Mouse (Mus musculus) heart, postnatal 0 days (tissue): ENCODE results near the gene Dnmt1. TPM values are rescaled to one million over a fixed set of nuclear protein-coding genes. Genes with fewer than 3 reads are reported as not detected.

ENCODE experiments used
- ATAC-seq: fragments of 200-750 bp; cut with Nextera tagmentation; 2 replicates; pipeline ENCODE4 v1.8.0; 2017; ENCODE audit warnings: low read depth, moderate number of reproducible peaks, moderate library complexity; ENCODE audit not compliant: insufficient read depth
- DNase-seq: peaks from one replicate; pipeline ENCODE4 v3.0.0-alpha.2; 2016; ENCODE audit warnings: low spot score
- H3K27ac ChIP-seq: fragments of 300-500 bp; sonication (generic); 2 replicates; pipeline ENCODE4 v1.5.1; 2014; ENCODE audit warnings: low read depth, mild to moderate bottlenecking
- H3K27me3 ChIP-seq: fragments of 300-500 bp; sonication (generic); 2 replicates; pipeline ENCODE4 v1.6.1; 2014; ENCODE audit warnings: low read length, mixed read lengths; ENCODE audit not compliant: control insufficient read depth, insufficient read depth
- H3K36me3 ChIP-seq: fragments of 300-500 bp; sonication (generic); replicated peaks from 2 replicates; pipeline ENCODE4 v1.6.1; 2014; ENCODE audit warnings: low read length, mixed read lengths; ENCODE audit not compliant: control insufficient read depth, insufficient read depth
- H3K4me1 ChIP-seq: fragments of 300-500 bp; sonication (generic); 2 replicates; pipeline ENCODE4 v1.6.1; 2014; ENCODE audit warnings: antibody characterized with exemption; ENCODE audit not compliant: control insufficient read depth, insufficient read depth
- H3K4me2 ChIP-seq: fragments of 300-500 bp; sonication (generic); 2 replicates; pipeline ENCODE4 v1.6.1; 2014; ENCODE audit warnings: low read depth, mild to moderate bottlenecking, low read length, moderate library complexity
- H3K4me3 ChIP-seq: fragments of 300-500 bp; sonication (generic); 2 replicates; pipeline ENCODE4 v1.5.1; 2014; ENCODE audit warnings: low read depth, low read length
- H3K9ac ChIP-seq: fragments of 300-500 bp; sonication (generic); replicated peaks from 2 replicates; pipeline ENCODE4 v1.6.1; 2014; ENCODE audit warnings: low read depth, low read length, mixed read lengths
- H3K9me3 ChIP-seq: fragments of 300-500 bp; sonication (generic); replicated peaks from 2 replicates; pipeline ENCODE4 v1.6.1; 2016; ENCODE audit warnings: low read length; ENCODE audit not compliant: control insufficient read depth
- CTCF ChIP-seq: IDR thresholded peaks from 2 replicates; pipeline ENCODE4 v1.5.1; 2016; ENCODE audit warnings: antibody characterized with exemption, control low read depth, low read depth
- EP300 ChIP-seq: IDR thresholded peaks from 2 replicates; pipeline ENCODE4 v1.6.1; 2016; ENCODE audit warnings: antibody characterized with exemption, low read depth
- WGBS: fragments of 180-500 bp; shearing (Covaris S2); extraction: QIAGEN DNeasy Blood & Tissue Kit; methylation state at CpG from one replicate; pipeline ENCODE4 v1.1.7; 2014; 5-methylcytosine and 5-hydroxymethylcytosine counted together
- polyA plus RNA-seq: library from polyadenylated mRNA; unstranded; fragments of >200 nt; fragmentation: Nextera tagmentation; extraction: Ambion mirVana; gene quantifications from 2 replicates; pipeline ENCODE4 v1.2.1, GENCODE M21; 2015
- total RNA-seq: library from RNA; depleted of rRNA; stranded (reverse); fragments of >200 nt; gene quantifications from 2 replicates; pipeline ENCODE4 v1.2.3, GENCODE M21; 2014; ENCODE audit warnings: low replicate concordance

The Dnmt1 gene
- total and polyA plus RNA-seq, 2 experiments from 2014 or later: 15.4 to 27.4 TPM

GRCm38 (mm10) chr9:20888386-20888765 lies 71.3 kb downstream of the Dnmt1 start:
- ATAC-seq (peak; percentile 34), DNase-seq (no peak)
- H3K27me3 ChIP-seq: no peaks in the 10 kb centered on the region
- H3K9me3 ChIP-seq: no peaks in the 10 kb centered on the region
- H3K4me2 ChIP-seq: peak overlapping the region; percentile 96
- peak overlapping the region; percentile 78 for H3K9ac ChIP-seq
- H3K4me3 ChIP-seq: peak overlapping the region; percentile 73
- peak overlapping the region; percentile 93 for H3K27ac ChIP-seq
- peaks cover 3% of the 10 kb centered on the region; the same call in 1 of the 2 replicates for H3K4me1 ChIP-seq
- peaks cover 38% of the 10 kb centered on the region for H3K36me3 ChIP-seq
- under 1% methylated on average over 30 of the region's 30 CpGs for WGBS
- TF ChIP-seq CTCF (no peak), EP300 (no peak)

- peak within 1 kb of the TSS; percentile 73 for H3K4me3 ChIP-seq
- no peaks in the 10 kb centered on the region for H3K27me3 ChIP-seq
- H3K4me2 ChIP-seq: peak within 1 kb of the TSS; percentile 96
- peak within 1 kb of the TSS; percentile 93 for H3K27ac ChIP-seq
- H3K9ac ChIP-seq: peak within 1 kb of the TSS; percentile 78
- peaks cover 34% of the 10 kb centered on the region for H3K36me3 ChIP-seq
- under 1% methylated on average over 43 of the region's 43 CpGs for WGBS
- TF ChIP-seq EP300 (peak; percentile 63; the same call in 1 of the 2 replicates), CTCF (no peak)
- no peaks in the 10 kb centered on the region for H3K9me3 ChIP-seq
- DNase-seq (peak; percentile 98), ATAC-seq (peak; percentile 97)
- H3K4me1 ChIP-seq: peaks cover 3% of the 10 kb centered on the region; the same call in 1 of the 2 replicates
Measured at GRCm38 (mm10) chr9:20887704-20888385, 71.8 kb downstream of the Dnmt1 start, which contains the start of gene Ppan. Ppan (plus strand) TSS chr9:20888175.

DNA sequence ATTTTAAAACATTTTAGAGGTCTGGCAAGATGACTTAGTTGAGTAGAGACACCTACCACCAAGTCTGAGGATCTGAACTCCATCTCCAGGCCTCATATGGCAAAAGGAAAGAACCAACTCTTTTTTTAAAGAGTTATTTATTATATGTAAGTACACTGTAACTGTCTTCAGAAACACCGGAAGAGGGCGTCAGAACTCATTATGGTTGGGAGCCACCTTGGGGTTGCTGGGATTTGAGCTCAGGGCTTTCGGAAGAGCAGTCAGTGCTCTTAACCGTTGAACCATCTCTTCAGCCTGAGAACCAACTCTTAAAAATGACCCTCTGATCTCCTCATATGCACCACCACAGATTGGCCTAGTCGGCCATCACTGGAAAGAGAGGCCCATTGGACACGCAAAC lies 72.5 kb downstream of the Dnmt1 start:
- peaks cover 27% of the 10 kb centered on the region for H3K36me3 ChIP-seq
- no peak overlapping the region for H3K9ac ChIP-seq
- no peaks in the 10 kb centered on the region for H3K9me3 ChIP-seq
- H3K4me1 ChIP-seq: peaks cover 3% of the 10 kb centered on the region; the same call in 1 of the 2 replicates
- no peak for ATAC-seq
- H3K4me3 ChIP-seq: no peak overlapping the region
- no peak for DNase-seq
- H3K27me3 ChIP-seq: no peaks in the 10 kb centered on the region
- peak overlapping the region; percentile 93; the same call in 1 of the 2 replicates for H3K27ac ChIP-seq
- WGBS: 89% methylated on average over 6 of the region's 6 CpGs
- H3K4me2 ChIP-seq: peak overlapping the region; percentile 96
- TF ChIP-seq EP300: no peak
- TF ChIP-seq CTCF: no peak

GRCm38 (mm10) chr9:20886563-20886962 lies 73.1 kb downstream of the Dnmt1 start:
- no peak overlapping the region for H3K4me2 ChIP-seq
- 88% methylated on average over 2 of the region's 2 CpGs for WGBS
- ATAC-seq (no peak), DNase-seq (no peak)
- H3K4me1 ChIP-seq: peaks cover 3% of the 10 kb centered on the region; the same call in 1 of the 2 replicates
- TF ChIP-seq EP300: no peak
- TF ChIP-seq CTCF: no peak
- H3K9ac ChIP-seq: no peak overlapping the region
- peaks cover 21% of the 10 kb centered on the region for H3K36me3 ChIP-seq
- no peak overlapping the region for H3K27ac ChIP-seq
- no peaks in the 10 kb centered on the region for H3K27me3 ChIP-seq
- no peaks in the 10 kb centered on the region for H3K9me3 ChIP-seq
- no peak overlapping the region for H3K4me3 ChIP-seq

GRCm38 (mm10) chr9:20879097-20879792 lies 80.4 kb downstream of the Dnmt1 start, which contains the start of gene Angptl6:
Angptl6 (minus strand) TSS chr9:20879727.
- Histone ChIP-seq H3K36me3 (no peaks in the 10 kb centered on the region), H3K27ac (peak within 1 kb of the TSS; percentile 89), H3K4me2 (peak within 1 kb of the TSS; percentile 65), H3K9ac (peak within 1 kb of the TSS; percentile 52), H3K9me3 (no peaks in the 10 kb centered on the region), H3K4me3 (peak within 1 kb of the TSS; percentile 38), H3K27me3 (no peaks in the 10 kb centered on the region), H3K4me1 (no peaks in the 10 kb centered on the region)
- ATAC-seq (no peak), DNase-seq (no peak)
- TF ChIP-seq CTCF (no peak), EP300 (no peak)
- 90% methylated on average over 13 of the region's 13 CpGs for WGBS
